Mouse (Mus musculus) heart, adult 2 months (tissue): ENCODE data around the gene Psmb1.

ENCODE experiments used
- CTCF ChIP-seq: fragments of 200-600 bp; IDR thresholded peaks from 2 replicates; pipeline ENCODE4 v1.8.1; 2022; ENCODE audit warnings: antibody characterized with exemption, mild to moderate bottlenecking, moderate library complexity
- POLR2A ChIP-seq: fragments of 200-500 bp; IDR thresholded peaks from 2 replicates; pipeline ENCODE4 v1.6.1; 2011; ENCODE audit warnings: mild to moderate bottlenecking, low read depth, low read length, control low read depth; ENCODE audit not compliant: insufficient read depth

GRCm38 (mm10) chr17:15467669-15468068, 31.9 kb downstream of the Psmb1 start:
- TF ChIP-seq POLR2A (no peak), CTCF (peak; percentile 96)
